Mouse (Mus musculus) intestine, embryonic 15.5 days (tissue): Measurements from ENCODE around the gene Eif1ax. TPM values are rescaled to one million over a fixed set of nuclear protein-coding genes. Genes with fewer than 3 reads are reported as not detected.
A peak's percentile ranks its signal among the peaks of the same experiment; 100 is the strongest.
"Not testable (repeated sequence)": the region's sequence is repeated elsewhere in the genome, so short reads cannot be mapped to it uniquely, and the experiment has no call there.

Experiments used
- ATAC-seq: fragments of 200-750 bp; cut with Nextera tagmentation; 2 replicates; pipeline ENCODE4 v1.8.0; 2017; ENCODE audit warnings: moderate TSS enrichment, moderate library complexity
- H3K27ac ChIP-seq: fragments of 300-500 bp; sonication (generic); 2 replicates; pipeline ENCODE4 v1.5.1; 2015; ENCODE audit warnings: mild to moderate bottlenecking, inconsistent platforms
- H3K27me3 ChIP-seq: fragments of 300-500 bp; sonication (generic); replicated peaks from 2 replicates; pipeline ENCODE4 v1.6.1; 2015; ENCODE audit warnings: inconsistent platforms
- H3K36me3 ChIP-seq: fragments of 300-500 bp; sonication (generic); 2 replicates; pipeline ENCODE4 v1.6.1; 2015; ENCODE audit warnings: inconsistent platforms
- H3K4me1 ChIP-seq: fragments of 300-500 bp; sonication (generic); replicated peaks from 2 replicates; pipeline ENCODE4 v1.6.1; 2015; ENCODE audit warnings: inconsistent platforms
- H3K4me2 ChIP-seq: fragments of 300-500 bp; sonication (generic); replicated peaks from 2 replicates; pipeline ENCODE4 v1.6.1; 2015; ENCODE audit warnings: mild to moderate bottlenecking, inconsistent platforms
- H3K4me3 ChIP-seq: fragments of 300-500 bp; sonication (generic); replicated peaks from 2 replicates; pipeline ENCODE4 v1.5.1; 2015; ENCODE audit warnings: inconsistent platforms
- H3K9ac ChIP-seq: fragments of 300-500 bp; sonication (generic); 2 replicates; pipeline ENCODE4 v1.6.1; 2015; ENCODE audit warnings: inconsistent platforms
- H3K9me3 ChIP-seq: fragments of 300-500 bp; sonication (generic); 2 replicates; pipeline ENCODE4 v1.6.1; 2016; ENCODE audit warnings: inconsistent platforms
- WGBS: fragments of 180-500 bp; shearing (Covaris S2); methylation state at CpG from one replicate; pipeline ENCODE4 v1.1.7; 2015; 5-methylcytosine and 5-hydroxymethylcytosine counted together
- polyA plus RNA-seq: library from polyadenylated mRNA; unstranded; fragments of >200 nt; fragmentation: Nextera tagmentation; extraction: Ambion mirVana; gene quantifications from 2 replicates; pipeline ENCODE4 v1.2.1, GENCODE M21; 2015

The Eif1ax gene
- 112 and 127 TPM in 2 replicates for polyA plus RNA-seq

GRCm38 (mm10) chrX:159371831-159372752 lies at the start of gene Eif1ax:
Gene Eif1ax (plus strand): TSS chrX:159372178.
- no peaks in the 10 kb centered on the region for H3K36me3 ChIP-seq
- no peaks in the 10 kb centered on the region for H3K9me3 ChIP-seq
- H3K27me3 ChIP-seq: no peaks in the 10 kb centered on the region
- peak within 1 kb of the TSS; percentile 67 for H3K9ac ChIP-seq
- 21% methylated on average over 46 of the region's 76 CpGs for WGBS
- H3K27ac ChIP-seq: peak within 1 kb of the TSS; percentile 68
- peak within 1 kb of the TSS; percentile 57 for H3K4me2 ChIP-seq
- no peaks in the 10 kb centered on the region for H3K4me1 ChIP-seq
- H3K4me3 ChIP-seq: peak within 1 kb of the TSS; percentile 70
- peak; percentile 98 for ATAC-seq

GRCm38 (mm10) chrX:159364506-159364905 lies 7.5 kb upstream of the Eif1ax start:
- H3K4me2 ChIP-seq: no peak overlapping the region
- 87% methylated on average over 3 of the region's 3 CpGs for WGBS
- no peaks in the 10 kb centered on the region for H3K9me3 ChIP-seq
- H3K27me3 ChIP-seq: no peaks in the 10 kb centered on the region
- H3K9ac ChIP-seq: no peak overlapping the region
- H3K36me3 ChIP-seq: no peaks in the 10 kb centered on the region
- no peak overlapping the region for H3K4me3 ChIP-seq
- ATAC-seq: no peak
- no peak overlapping the region for H3K27ac ChIP-seq
- no peaks in the 10 kb centered on the region for H3K4me1 ChIP-seq

- Histone ChIP-seq H3K9me3 (no peaks in the 10 kb centered on the region), H3K4me3 (peak overlapping the region; percentile 70), H3K9ac (peak overlapping the region; percentile 67), H3K4me1 (no peaks in the 10 kb centered on the region), H3K27me3 (no peaks in the 10 kb centered on the region), H3K4me2 (peak overlapping the region; percentile 48), H3K27ac (peak overlapping the region; percentile 68; the same call in 1 of the 2 replicates), H3K36me3 (no peaks in the 10 kb centered on the region)
- 17% methylated on average over 9 of the region's 9 CpGs for WGBS
- ATAC-seq: no peak
Observed at GRCm38 (mm10) chrX:159372753-159373144, 771 bp downstream of the Eif1ax start.

- Histone ChIP-seq H3K9ac (no peak overlapping the region), H3K4me2 (no peak overlapping the region)
Observed at GRCm38 (mm10) chrX:159387105-159387504, 15.1 kb downstream of the Eif1ax start.

GRCm38 (mm10) chrX:159388953-159389352 lies 17.0 kb downstream of the Eif1ax start:
- no peak overlapping the region for H3K9ac ChIP-seq
- no peak for ATAC-seq
- H3K9me3 ChIP-seq: no peaks in the 10 kb centered on the region
- H3K36me3 ChIP-seq: no peaks in the 10 kb centered on the region
- no peaks in the 10 kb centered on the region for H3K27me3 ChIP-seq
- no peak overlapping the region for H3K4me3 ChIP-seq
- no peak overlapping the region for H3K27ac ChIP-seq
- no peaks in the 10 kb centered on the region for H3K4me1 ChIP-seq
- H3K4me2 ChIP-seq: no peak overlapping the region

More at GRCm38 (mm10) chrX:159387105-159387504, 15.1 kb downstream of the Eif1ax start:
- H3K27me3 ChIP-seq: no peaks in the 10 kb centered on the region
- H3K27ac ChIP-seq: no peak overlapping the region
- WGBS: 79% methylated on average over 9 of the region's 9 CpGs
- no peaks in the 10 kb centered on the region for H3K36me3 ChIP-seq
- H3K9me3 ChIP-seq: no peaks in the 10 kb centered on the region
- no peak overlapping the region for H3K4me3 ChIP-seq
- ATAC-seq: no peak
- H3K4me1 ChIP-seq: no peaks in the 10 kb centered on the region

- no peak overlapping the region for H3K9ac ChIP-seq
- H3K4me2 ChIP-seq: no peak overlapping the region
- no peaks in the 10 kb centered on the region for H3K4me1 ChIP-seq
- WGBS: 77% methylated on average over 6 of the region's 6 CpGs
- no peak overlapping the region for H3K27ac ChIP-seq
- no peak overlapping the region for H3K4me3 ChIP-seq
- H3K9me3 ChIP-seq: no peaks in the 10 kb centered on the region
- H3K36me3 ChIP-seq: no peaks in the 10 kb centered on the region
- H3K27me3 ChIP-seq: no peaks in the 10 kb centered on the region
- ATAC-seq: no peak
Observed at GRCm38 (mm10) chrX:159390347-159390962, 18.5 kb downstream of the Eif1ax start.

GRCm38 (mm10) chrX:159391239-159391638 lies 19.3 kb downstream of the Eif1ax start:
- no peaks in the 10 kb centered on the region for H3K9me3 ChIP-seq

GRCm38 (mm10) chrX:159409253-159409652 lies 37.3 kb downstream of the Eif1ax start:
- Histone ChIP-seq H3K27me3 (peaks cover 4% of the 10 kb centered on the region), H3K4me1 (no peaks in the 10 kb centered on the region), H3K27ac (no peak overlapping the region), H3K4me3 (no peak overlapping the region), H3K9ac (no peak overlapping the region), H3K36me3 (no peaks in the 10 kb centered on the region), H3K4me2 (no peak overlapping the region), H3K9me3 (no peaks in the 10 kb centered on the region)
- 31% methylated on average over 4 of the region's 4 CpGs for WGBS
- no peak for ATAC-seq

More at GRCm38 (mm10) chrX:159391239-159391638, 19.3 kb downstream of the Eif1ax start:
- H3K27me3 ChIP-seq: no peaks in the 10 kb centered on the region
- H3K27ac ChIP-seq: no peak overlapping the region
- ATAC-seq: no peak
- WGBS: 83% methylated on average over 3 of the region's 3 CpGs
- H3K4me3 ChIP-seq: no peak overlapping the region
- H3K9ac ChIP-seq: no peak overlapping the region
- no peak overlapping the region for H3K4me2 ChIP-seq
- H3K4me1 ChIP-seq: no peaks in the 10 kb centered on the region
- H3K36me3 ChIP-seq: no peaks in the 10 kb centered on the region

- peak; percentile 80 for ATAC-seq
- Histone ChIP-seq H3K36me3 (no peaks in the 10 kb centered on the region), H3K4me3 (peak within 1 kb of the TSS; percentile 50), H3K27ac (no peak within 1 kb of the TSS), H3K27me3 (peaks cover 20% of the 10 kb centered on the region), H3K9ac (peak within 1 kb of the TSS; percentile 26), H3K4me1 (no peaks in the 10 kb centered on the region), H3K4me2 (peak within 1 kb of the TSS; percentile 94), H3K9me3 (no peaks in the 10 kb centered on the region)
- 26% methylated on average over 55 of the region's 83 CpGs for WGBS
Observed at GRCm38 (mm10) chrX:159414130-159414828, 42.3 kb downstream of the Eif1ax start, which contains the start of gene Map7d2. Gene Map7d2 (plus strand): TSS chrX:159414572.

- Histone ChIP-seq H3K9ac (peak overlapping the region; percentile 26), H3K36me3 (no peaks in the 10 kb centered on the region)
Observed at GRCm38 (mm10) chrX:159414829-159415673, 43.1 kb downstream of the Eif1ax start.

GRCm38 (mm10) chrX:159430507-159430906 lies 58.5 kb downstream of the Eif1ax start:
- not testable (repeated sequence) for H3K4me1 ChIP-seq, H3K36me3 ChIP-seq, H3K9me3 ChIP-seq, H3K27me3 ChIP-seq, H3K9ac ChIP-seq, ATAC-seq, H3K4me2 ChIP-seq, H3K4me3 ChIP-seq, H3K27ac ChIP-seq
- WGBS: 86% methylated on average over 3 of the region's 3 CpGs

More at GRCm38 (mm10) chrX:159414829-159415673, 43.1 kb downstream of the Eif1ax start:
- Histone ChIP-seq H3K4me2 (peak overlapping the region; percentile 94), H3K27ac (no peak overlapping the region), H3K9me3 (no peaks in the 10 kb centered on the region), H3K4me3 (peak overlapping the region; percentile 50), H3K4me1 (no peaks in the 10 kb centered on the region), H3K27me3 (peaks cover 20% of the 10 kb centered on the region)
- WGBS: 14% methylated on average over 57 of the region's 65 CpGs
- peak; percentile 58; the same call in 1 of the 2 replicates for ATAC-seq
